Mouse (Mus musculus) fibroblast of lung, adult 2 months (primary cell): ENCODE measurements at regions not wholly inside any gene's neighbourhood (a gene's known extent, or its start where the extent isn't known, plus 50 kb on each side); places are given as distances from the start of the nearest gene placed in this dataset.
A peak's percentile ranks its signal among the peaks of the same experiment; 100 is the strongest.

Experiments used
- DNase-seq: peaks from one replicate; pipeline ENCODE4 v3.0.0-alpha.2; 2011; ENCODE audit warnings: low read depth

DNA sequence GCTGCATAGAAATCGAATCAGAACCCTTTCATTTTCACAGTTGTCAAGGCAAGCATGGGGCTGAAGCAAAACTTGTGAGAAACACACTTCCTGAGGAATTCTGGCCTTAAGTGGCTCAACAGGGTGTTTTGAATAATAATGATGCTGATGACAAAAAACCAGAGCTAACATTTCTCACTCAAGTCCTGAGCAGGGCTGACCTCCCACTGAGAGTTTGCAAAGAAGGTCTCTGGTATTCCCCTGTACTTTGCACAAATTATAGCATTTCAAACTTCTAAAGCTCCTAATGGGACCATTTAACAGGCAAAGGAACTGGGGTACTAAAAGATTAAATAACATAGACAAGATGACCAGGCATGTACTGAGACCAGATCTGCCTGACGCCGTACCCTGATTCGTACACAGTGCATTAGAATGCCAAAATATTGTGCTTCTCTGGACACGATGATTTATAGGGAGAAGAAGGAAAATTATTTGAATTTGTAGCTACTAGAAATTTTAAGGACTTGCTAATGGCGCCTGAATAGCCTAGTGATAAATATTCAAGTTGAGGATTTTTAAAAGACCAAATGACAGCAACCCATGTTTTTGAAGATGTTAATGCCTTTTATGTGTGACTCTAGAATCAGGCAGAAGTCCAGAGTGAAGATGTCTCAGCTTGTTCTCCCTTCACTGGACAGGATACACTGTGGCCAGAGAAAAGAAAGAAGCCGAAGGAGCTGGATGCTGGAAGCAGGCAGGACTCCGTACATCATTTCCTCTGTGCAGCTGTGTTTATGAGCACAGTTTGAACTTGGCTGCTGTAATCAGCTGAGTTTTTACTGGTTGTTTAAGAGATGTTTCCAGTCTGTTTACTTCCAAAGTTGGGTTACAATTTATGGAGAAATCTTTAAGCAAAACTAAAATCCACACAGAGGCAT is 1056.7 kb downstream of the Fam19a2 start:
- no peak for DNase-seq

DNA sequence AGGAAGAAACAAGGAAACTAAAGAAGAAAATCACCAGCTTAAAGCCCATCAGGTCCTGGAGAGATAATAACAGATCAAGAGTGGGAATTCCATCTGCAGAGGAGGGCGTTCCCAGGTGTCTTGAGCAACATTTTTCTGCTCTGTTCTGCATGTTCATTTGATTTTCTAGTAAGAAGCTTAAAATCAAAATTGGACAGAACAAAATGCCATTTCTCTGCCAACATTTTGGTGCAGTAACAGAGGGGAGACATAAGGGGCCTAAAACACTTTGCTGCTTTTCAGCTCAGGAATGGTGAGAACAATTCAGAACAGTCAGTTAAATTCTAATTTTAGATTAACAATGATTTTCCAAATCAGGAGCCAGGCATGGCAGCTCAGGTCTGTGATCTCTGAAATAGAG is 1056.8 kb downstream of the Slc16a7 start:
- no peak for DNase-seq

DNA sequence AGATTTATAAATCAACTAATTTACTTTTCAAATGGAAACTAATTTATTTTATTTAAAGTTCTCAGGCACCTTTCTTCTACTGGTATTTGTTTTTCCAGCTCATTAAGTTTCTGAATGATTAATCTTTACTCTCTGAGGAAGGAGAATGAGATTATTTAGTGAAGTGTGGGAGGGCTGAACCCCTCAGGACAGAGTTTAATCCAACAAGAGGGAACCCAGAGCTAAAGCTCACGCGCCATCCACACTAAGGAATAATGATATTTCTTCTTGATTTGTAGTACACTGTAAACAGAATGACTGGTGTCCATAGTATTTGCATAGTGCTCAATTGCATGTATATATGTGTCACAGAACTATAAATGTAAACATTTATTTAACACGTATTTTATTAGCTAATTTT is 1050.3 kb downstream of the Slc16a7 start:
- DNase-seq = no peak

DNA sequence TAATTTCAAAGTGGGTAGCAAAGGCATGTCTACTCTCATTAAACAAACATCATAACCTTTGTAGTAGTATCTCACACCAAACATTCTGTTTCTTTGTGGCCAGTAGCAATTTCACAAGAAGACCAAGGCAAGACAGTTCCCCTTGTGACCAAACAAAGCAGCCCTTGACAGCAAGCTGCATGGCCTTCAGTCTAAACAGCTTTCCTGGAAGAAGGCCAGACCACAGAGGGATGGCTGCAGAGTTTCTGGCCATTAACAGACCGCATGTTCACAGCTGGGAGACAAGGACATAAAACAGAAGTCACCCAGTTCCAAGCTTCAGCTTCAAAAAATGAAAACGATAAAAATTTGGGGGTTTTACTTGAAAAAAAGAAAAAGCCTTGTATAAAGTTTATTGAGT is 1040.0 kb downstream of the Slc16a7 start:
- peak; percentile 31 for DNase-seq

DNA sequence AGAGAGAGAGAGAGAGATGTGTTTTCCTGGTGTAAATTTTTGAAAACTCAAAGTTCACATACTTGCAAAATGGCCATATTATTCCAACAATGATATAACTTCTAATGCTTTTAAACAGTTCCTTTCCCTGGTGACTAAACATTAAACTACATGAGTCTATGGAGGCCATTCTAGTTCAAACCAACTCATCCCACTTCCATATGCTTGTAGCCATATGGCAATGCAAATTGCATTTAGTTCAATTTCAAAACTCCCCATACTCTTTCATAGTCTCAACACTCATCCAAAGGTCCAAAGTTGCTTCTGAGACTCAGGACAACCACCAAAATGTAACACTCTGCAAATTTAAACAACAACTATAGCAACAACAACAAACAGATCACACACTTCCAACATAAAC is 1026.5 kb downstream of the Slc16a7 start:
- DNase-seq = no peak

DNA sequence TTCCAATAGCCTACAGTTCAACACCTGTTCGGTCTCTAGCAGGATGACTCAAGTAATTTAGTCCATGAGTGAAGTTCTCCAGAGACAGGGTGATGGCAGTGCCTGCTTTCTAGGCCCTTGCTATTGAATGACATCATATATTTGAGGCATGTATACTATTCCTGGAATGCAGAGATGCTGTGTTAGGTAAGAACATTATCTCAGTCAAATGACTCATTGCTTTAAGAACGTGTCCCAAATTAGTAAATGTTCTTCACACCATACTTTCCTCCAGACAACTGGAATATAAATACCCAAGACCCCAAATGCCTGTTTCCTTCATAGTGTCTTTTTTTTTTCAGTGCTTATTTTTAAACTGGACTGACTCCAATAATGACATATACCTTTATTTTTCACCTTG is 1018.3 kb downstream of the Slc16a7 start:
- no peak for DNase-seq

DNA sequence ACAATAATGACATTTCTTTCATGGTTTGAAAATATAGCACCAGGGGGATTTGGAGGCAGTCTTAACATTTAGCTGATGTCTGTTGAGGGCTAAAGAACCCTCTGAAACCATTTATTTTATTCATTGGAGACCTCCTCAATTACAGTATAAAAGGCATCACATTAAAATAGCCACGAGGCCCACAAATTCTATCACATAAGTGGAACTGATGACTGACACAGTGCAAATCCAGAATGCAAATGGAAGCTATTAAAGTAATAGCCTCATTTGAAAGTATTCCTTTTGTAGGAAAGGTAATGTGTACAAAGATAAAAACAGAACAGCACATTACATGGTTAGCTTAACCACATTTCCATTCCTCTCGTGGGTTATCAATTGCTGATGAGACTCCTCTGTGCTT is 986.6 kb downstream of the Slc16a7 start:
- DNase-seq = no peak

DNA sequence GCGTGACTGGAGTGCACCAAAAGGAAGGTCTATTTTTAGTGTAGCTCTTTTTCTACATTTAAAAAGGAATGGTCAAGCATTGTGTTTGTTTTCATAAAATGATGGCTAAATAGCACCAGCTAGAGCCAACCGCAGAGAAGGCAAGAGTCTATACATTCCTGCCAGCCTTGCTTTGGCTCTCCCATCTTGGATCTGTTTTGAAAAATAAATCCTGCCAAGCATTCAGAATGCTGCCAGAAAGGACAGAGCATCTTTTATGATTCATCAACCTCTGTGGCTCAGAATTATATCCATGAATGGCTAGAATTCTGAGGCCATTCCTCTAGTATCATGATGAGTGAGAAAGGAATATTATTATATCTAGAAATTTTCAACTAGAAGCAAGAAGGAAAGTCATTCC is 979.6 kb downstream of the Slc16a7 start:
- peak; percentile 10 for DNase-seq

DNA sequence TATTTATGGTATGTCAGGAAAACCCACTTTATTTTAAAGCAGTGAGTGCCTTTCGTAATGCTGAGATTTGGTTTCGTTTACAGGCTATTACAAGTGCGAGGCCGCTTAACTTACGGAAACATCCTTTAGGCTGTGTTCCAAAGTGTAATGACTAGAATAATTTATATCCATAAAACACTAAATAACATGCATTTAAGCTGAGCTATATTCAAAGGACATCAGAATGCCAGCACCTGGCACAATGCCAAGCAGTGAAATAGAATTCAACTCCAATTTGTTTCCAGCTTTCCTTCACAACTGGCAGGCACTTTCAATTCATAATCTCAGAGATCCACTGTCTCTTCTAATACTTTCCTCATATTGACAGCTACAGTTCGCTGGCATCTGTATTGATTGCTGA is 972.7 kb downstream of the Slc16a7 start:
- no peak for DNase-seq

DNA sequence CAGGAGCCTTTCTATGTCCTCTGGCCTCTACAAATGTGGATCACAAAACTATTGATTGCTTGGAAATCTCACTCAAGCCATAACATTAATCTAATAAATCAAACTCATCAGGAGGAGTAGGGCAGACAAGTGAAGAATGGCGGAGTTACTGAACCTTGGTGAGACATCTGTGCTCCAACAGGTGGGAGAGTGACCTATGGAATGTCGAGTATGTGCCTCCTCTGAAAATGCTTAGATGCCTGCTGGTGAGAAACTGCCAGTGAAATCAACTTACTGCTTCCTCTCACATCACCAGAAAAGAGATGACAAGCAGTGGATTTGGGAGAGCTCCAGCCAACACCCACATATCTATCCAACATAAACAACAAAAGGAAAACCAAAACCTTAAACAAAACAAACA is 965.8 kb downstream of the Slc16a7 start:
- no peak for DNase-seq
